Mouse (Mus musculus) G1E (cell line): ENCODE measurements around the gene Mpzl2. TPM values are rescaled to one million over a fixed set of nuclear protein-coding genes. Genes with fewer than 3 reads are reported as not detected.

Experiments
- ATAC-seq: 2 replicates; pipeline ENCODE4 v1.8.0; 2016; ENCODE audit warnings: mild to moderate bottlenecking; ENCODE audit not compliant: insufficient number of reproducible peaks, poor library complexity, low FRiP score, severe bottlenecking; ENCODE audit errors: extremely low read depth
- DNase-seq: peaks from one replicate; pipeline ENCODE4 v3.0.0; 2012; ENCODE audit warnings: low spot score
- H3K27me3 ChIP-seq: 2 replicates; pipeline ENCODE4 v1.6.1; 2012; ENCODE audit warnings: mild to moderate bottlenecking, low read length, inconsistent platforms; ENCODE audit not compliant: insufficient read depth
- H3K36me3 ChIP-seq: replicated peaks from 2 replicates; pipeline ENCODE3; 2012; ENCODE audit warnings: mild to moderate bottlenecking, inconsistent platforms
- H3K4me1 ChIP-seq: 2 replicates; pipeline ENCODE4 v1.6.1; 2012; ENCODE audit warnings: low read depth, low read length, inconsistent platforms, mixed read lengths; ENCODE audit not compliant: insufficient read depth
- H3K4me3 ChIP-seq: 2 replicates; pipeline ENCODE4 v1.5.1; 2012; ENCODE audit warnings: low read depth, mild to moderate bottlenecking, inconsistent platforms, low read length, moderate library complexity, mixed read lengths
- H3K9me3 ChIP-seq: replicated peaks from 2 replicates; pipeline ENCODE4 v1.6.1; 2012; ENCODE audit warnings: inconsistent platforms
- CTCF ChIP-seq: IDR thresholded peaks from 2 replicates; pipeline ENCODE4 v1.5.1; 2012; ENCODE audit warnings: low read depth, low read length, inconsistent platforms, mixed read lengths
- GATA1 ChIP-seq: IDR thresholded peaks from 2 replicates; pipeline ENCODE4 v1.6.1; 2012; ENCODE audit warnings: borderline replicate concordance, low read length, inconsistent platforms, mixed read lengths
- GATA2 ChIP-seq: IDR thresholded peaks from 2 replicates; pipeline ENCODE4 v1.6.1; 2012; ENCODE audit warnings: low read depth, low read length, inconsistent platforms, borderline replicate concordance
- POLR2AphosphoS5 ChIP-seq: IDR thresholded peaks from 2 replicates; pipeline ENCODE4 v1.6.1; 2012; ENCODE audit warnings: low read depth, low read length, inconsistent platforms; ENCODE audit not compliant: insufficient replicate concordance
- TAL1 ChIP-seq: conservative IDR thresholded peaks from 2 replicates; pipeline ENCODE4 v1.6.1; 2012; ENCODE audit warnings: low read depth, low read length, inconsistent platforms, mixed read lengths
- polyA plus RNA-seq: library from polyadenylated mRNA; stranded (reverse); fragments of >175 nt; gene quantifications from 2 replicates; pipeline ENCODE4 v1.2.3, GENCODE M21; 2012
- total RNA-seq, 2 experiments: library from RNA; stranded (forward) in 1 of 2; stranded (reverse) in 1 of 2; fragments of 200-1000 nt in 1 of 2; fragments of >200 nt in 1 of 2; fragmentation: Nextera tagmentation in 1 of 2; gene quantifications; 2 replicates each; pipeline ENCODE4 v1.2.3; 2014 to 2017

The Mpzl2 gene
- total and polyA plus RNA-seq, 3 experiments: 1.4 TPM; not detected in 2

GRCm38 (mm10) chr9:45103211-45103979 lies 63.8 kb downstream of the Mpzl2 start:
- Histone ChIP-seq H3K27me3 (no peaks in the 10 kb centered on the region; the same call in 1 of the 2 replicates), H3K4me3 (no peak overlapping the region), H3K9me3 (no peaks in the 10 kb centered on the region), H3K36me3 (no peaks in the 10 kb centered on the region), H3K4me1 (no peaks in the 10 kb centered on the region)
- TF ChIP-seq GATA1: no peak
- TF ChIP-seq GATA2: no peak
- TF ChIP-seq TAL1: no peak
- TF ChIP-seq CTCF: no peak
- TF ChIP-seq POLR2AphosphoS5: no peak
- ATAC-seq: no peak
- DNase-seq: no peak

Other genes with a start within 250 kb of the Mpzl2 start
- not detected in 2 replicates for gene Tmem25, start 240.5 kb upstream of the Mpzl2 start, total RNA-seq (2014; fragmentation: Nextera tagmentation)
- 0.27 and 0.52 TPM in 2 replicates for gene Tmem25, start 240.5 kb upstream of the Mpzl2 start, total RNA-seq (2017)
- gene Tmem25, start 240.5 kb upstream of the Mpzl2 start, polyA plus RNA-seq: 0.04 and 0.08 TPM in 2 replicates
- gene Ttc36, start 236.7 kb upstream of the Mpzl2 start, total RNA-seq (2014; fragmentation: Nextera tagmentation): not detected in 2 replicates
- 0.76 TPM in 1 of 2 replicates, not detected in the other for gene Ttc36, start 236.7 kb upstream of the Mpzl2 start, total RNA-seq (2017)
- gene Ttc36, start 236.7 kb upstream of the Mpzl2 start, polyA plus RNA-seq: 0.31 and 0.38 TPM in 2 replicates
- 143 TPM in 2 replicates for gene Kmt2a, start 158.5 kb upstream of the Mpzl2 start, total RNA-seq (2014; fragmentation: Nextera tagmentation)
- gene Kmt2a, start 158.5 kb upstream of the Mpzl2 start, total RNA-seq (2017): 5.9 and 6.3 TPM in 2 replicates
- gene Kmt2a, start 158.5 kb upstream of the Mpzl2 start, polyA plus RNA-seq: 8.9 and 10.0 TPM in 2 replicates
- 68.9 and 73.1 TPM in 2 replicates for gene Atp5l, start 119.1 kb upstream of the Mpzl2 start, total RNA-seq (2014; fragmentation: Nextera tagmentation)
- 130 and 149 TPM in 2 replicates for gene Atp5l, start 119.1 kb upstream of the Mpzl2 start, total RNA-seq (2017)
- gene Atp5l, start 119.1 kb upstream of the Mpzl2 start, polyA plus RNA-seq: 32.8 and 41.5 TPM in 2 replicates
- 79.8 and 80.2 TPM in 2 replicates for gene Ube4a, start 74.2 kb upstream of the Mpzl2 start, total RNA-seq (2014; fragmentation: Nextera tagmentation)
- gene Ube4a, start 74.2 kb upstream of the Mpzl2 start, total RNA-seq (2017): 38.3 and 59.6 TPM in 2 replicates
- 2.3 and 2.6 TPM in 2 replicates for gene Ube4a, start 74.2 kb upstream of the Mpzl2 start, polyA plus RNA-seq
- not detected in 2 replicates for gene Cd3g, start 59.4 kb upstream of the Mpzl2 start, total RNA-seq (2014; fragmentation: Nextera tagmentation)
- 0.22 and 0.29 TPM in 2 replicates for gene Cd3g, start 59.4 kb upstream of the Mpzl2 start, total RNA-seq (2017)
- gene Cd3g, start 59.4 kb upstream of the Mpzl2 start, polyA plus RNA-seq: 0.10 TPM in 1 of 2 replicates, not detected in the other
- not detected in 2 replicates for gene Cd3d, start 58.0 kb upstream of the Mpzl2 start, total RNA-seq (2014; fragmentation: Nextera tagmentation)
- not detected in 2 replicates for gene Cd3d, start 58.0 kb upstream of the Mpzl2 start, total RNA-seq (2017)
- gene Cd3d, start 58.0 kb upstream of the Mpzl2 start, polyA plus RNA-seq: not detected in 2 replicates
- gene Cd3e, start 30.2 kb upstream of the Mpzl2 start, total RNA-seq (2014; fragmentation: Nextera tagmentation): not detected in 2 replicates
- 0.06 and 0.16 TPM in 2 replicates for gene Cd3e, start 30.2 kb upstream of the Mpzl2 start, total RNA-seq (2017)
- not detected in 2 replicates for gene Cd3e, start 30.2 kb upstream of the Mpzl2 start, polyA plus RNA-seq
- gene Mpzl3, start 15.4 kb downstream of the Mpzl2 start, total RNA-seq (2014; fragmentation: Nextera tagmentation): 1.2 and 2.8 TPM in 2 replicates
- 1.5 and 1.7 TPM in 2 replicates for gene Mpzl3, start 15.4 kb downstream of the Mpzl2 start, total RNA-seq (2017)
- 0.04 and 0.08 TPM in 2 replicates for gene Mpzl3, start 15.4 kb downstream of the Mpzl2 start, polyA plus RNA-seq
- gene Jaml, start 39.4 kb downstream of the Mpzl2 start, total RNA-seq (2014; fragmentation: Nextera tagmentation): not detected in 2 replicates
- gene Jaml, start 39.4 kb downstream of the Mpzl2 start, total RNA-seq (2017): not detected in 2 replicates
- not detected in 2 replicates for gene Jaml, start 39.4 kb downstream of the Mpzl2 start, polyA plus RNA-seq
- not detected in 2 replicates for gene Scn2b, start 78.0 kb downstream of the Mpzl2 start, total RNA-seq (2014; fragmentation: Nextera tagmentation)
- 0.05 and 0.06 TPM in 2 replicates for gene Scn2b, start 78.0 kb downstream of the Mpzl2 start, total RNA-seq (2017)
- gene Scn2b, start 78.0 kb downstream of the Mpzl2 start, polyA plus RNA-seq: not detected in 2 replicates
- gene Scn4b, start 98.6 kb downstream of the Mpzl2 start, total RNA-seq (2014; fragmentation: Nextera tagmentation): not detected in 2 replicates
- gene Scn4b, start 98.6 kb downstream of the Mpzl2 start, total RNA-seq (2017): 0.05 TPM in 1 of 2 replicates, not detected in the other
- not detected in 2 replicates for gene Scn4b, start 98.6 kb downstream of the Mpzl2 start, polyA plus RNA-seq
- not detected in 2 replicates for gene BC049352, start 142.2 kb downstream of the Mpzl2 start, total RNA-seq (2014; fragmentation: Nextera tagmentation)
- gene BC049352, start 142.2 kb downstream of the Mpzl2 start, total RNA-seq (2017): 0.22 TPM in 1 of 2 replicates, not detected in the other
- not detected in 2 replicates for gene BC049352, start 142.2 kb downstream of the Mpzl2 start, polyA plus RNA-seq
- gene Tmprss4, start 164.3 kb downstream of the Mpzl2 start, total RNA-seq (2014; fragmentation: Nextera tagmentation): not detected in 2 replicates
- 0.11 TPM in 1 of 2 replicates, not detected in the other for gene Tmprss4, start 164.3 kb downstream of the Mpzl2 start, total RNA-seq (2017)
- gene Tmprss4, start 164.3 kb downstream of the Mpzl2 start, polyA plus RNA-seq: not detected in 2 replicates
- 0.45 TPM in 1 of 2 replicates, not detected in the other for gene Il10ra, start 229.3 kb downstream of the Mpzl2 start, total RNA-seq (2014; fragmentation: Nextera tagmentation)
- 0.16 and 0.17 TPM in 2 replicates for gene Il10ra, start 229.3 kb downstream of the Mpzl2 start, total RNA-seq (2017)
- gene Il10ra, start 229.3 kb downstream of the Mpzl2 start, polyA plus RNA-seq: 0.07 and 0.09 TPM in 2 replicates